Mouse (Mus musculus) midbrain, embryonic 13.5 days (tissue): Measurements from ENCODE around the gene Lfng. TPM values are rescaled to one million over a fixed set of nuclear protein-coding genes. Genes with fewer than 3 reads are reported as not detected.

Source experiments
- ATAC-seq: fragments of 200-750 bp; cut with Nextera tagmentation; 2 replicates; pipeline ENCODE4 v1.8.0; 2017; ENCODE audit warnings: mild to moderate bottlenecking, moderate TSS enrichment, moderate library complexity
- H3K27ac ChIP-seq: fragments of 300-500 bp; sonication (generic); 2 replicates; pipeline ENCODE4 v1.5.1; 2015; ENCODE audit warnings: inconsistent platforms, mild to moderate bottlenecking, moderate library complexity
- H3K27me3 ChIP-seq: fragments of 300-500 bp; sonication (generic); 2 replicates; pipeline ENCODE4 v1.6.1; 2015; ENCODE audit warnings: mild to moderate bottlenecking, inconsistent platforms
- H3K36me3 ChIP-seq: fragments of 300-500 bp; sonication (generic); 2 replicates; pipeline ENCODE4 v1.6.1; 2015; ENCODE audit warnings: mild to moderate bottlenecking, inconsistent platforms
- H3K4me1 ChIP-seq: fragments of 300-500 bp; sonication (generic); replicated peaks from 2 replicates; pipeline ENCODE4 v1.6.1; 2015; ENCODE audit warnings: inconsistent platforms
- H3K4me2 ChIP-seq: fragments of 300-500 bp; sonication (generic); replicated peaks from 2 replicates; pipeline ENCODE4 v1.6.1; 2015; ENCODE audit warnings: moderate library complexity, mild to moderate bottlenecking, inconsistent platforms
- H3K4me3 ChIP-seq: fragments of 300-500 bp; sonication (generic); replicated peaks from 2 replicates; pipeline ENCODE4 v1.5.1; 2015; ENCODE audit warnings: mild to moderate bottlenecking, inconsistent platforms
- H3K9ac ChIP-seq: fragments of 300-500 bp; sonication (generic); replicated peaks from 2 replicates; pipeline ENCODE4 v1.6.1; 2015; ENCODE audit warnings: mild to moderate bottlenecking, inconsistent platforms
- H3K9me3 ChIP-seq: fragments of 300-500 bp; sonication (generic); 2 replicates; pipeline ENCODE4 v1.6.1; 2016; ENCODE audit warnings: mild to moderate bottlenecking, inconsistent platforms
- WGBS: fragments of 180-500 bp; shearing (Covaris S2); methylation state at CpG from one replicate; pipeline ENCODE4 v1.1.7; 2015; 5-methylcytosine and 5-hydroxymethylcytosine counted together
- polyA plus RNA-seq: library from polyadenylated mRNA; unstranded; fragments of >200 nt; fragmentation: Nextera tagmentation; extraction: Ambion mirVana; gene quantifications from 2 replicates; pipeline ENCODE4 v1.2.1, GENCODE M21; 2015

Gene Lfng
- polyA plus RNA-seq, 1 experiment from 2014 or later = 25.0 TPM

DNA sequence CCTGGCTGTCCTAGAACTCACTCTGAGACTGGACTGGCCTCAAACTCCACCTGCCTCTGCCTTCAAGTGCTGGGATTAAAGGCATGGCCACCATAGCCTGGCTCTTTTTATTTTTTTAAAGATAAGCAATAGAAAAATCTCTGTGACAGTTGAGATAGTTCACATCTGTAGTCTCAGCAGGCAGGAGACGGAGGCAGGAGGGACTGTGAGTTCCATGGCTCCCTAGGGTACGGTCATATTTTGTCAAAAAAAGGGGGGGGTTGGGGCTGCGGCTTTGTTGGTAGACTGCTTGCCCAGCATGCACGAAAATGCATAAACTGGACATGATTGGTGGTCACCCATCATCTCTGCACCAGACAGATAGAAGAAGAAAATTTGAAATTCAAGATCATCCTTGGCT, 35.9 kb upstream of the Lfng start:
- no peak for ATAC-seq
- Histone ChIP-seq H3K36me3 (no peaks in the 10 kb centered on the region), H3K9me3 (no peaks in the 10 kb centered on the region), H3K27ac (no peak overlapping the region), H3K4me2 (no peak overlapping the region), H3K27me3 (0 out of 2 replicates have a peak, but pooled peaks cover 6% of the 10 kb centered on the region), H3K4me3 (no peak overlapping the region), H3K9ac (no peak overlapping the region), H3K4me1 (peaks cover 14% of the 10 kb centered on the region)
- 67% methylated on average over 4 of the region's 4 CpGs for WGBS

DNA sequence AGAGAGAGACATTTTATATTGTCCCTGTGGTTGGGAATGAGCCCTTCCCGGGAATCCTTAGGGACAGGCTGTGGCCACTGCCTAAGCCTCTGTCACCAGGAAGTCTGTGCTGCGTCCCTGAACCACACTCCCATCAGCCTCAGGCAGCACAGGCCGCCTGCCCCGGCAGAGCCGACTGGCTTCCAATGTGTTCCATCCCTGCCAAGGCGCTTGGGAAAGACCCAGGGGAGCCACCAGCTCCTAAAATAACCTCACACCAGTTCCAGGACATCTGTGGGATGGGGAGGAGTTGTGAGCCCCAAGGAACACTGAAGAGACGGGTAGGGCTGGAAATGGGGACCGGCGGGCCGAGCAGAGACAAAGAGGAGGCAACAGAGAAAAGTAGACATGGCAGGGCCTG, 35.4 kb upstream of the Lfng start:
- 66% methylated on average over 10 of the region's 10 CpGs for WGBS
- no peak overlapping the region for H3K4me3 ChIP-seq
- H3K9me3 ChIP-seq = no peaks in the 10 kb centered on the region
- no peaks in the 10 kb centered on the region for H3K36me3 ChIP-seq
- no peak overlapping the region for H3K9ac ChIP-seq
- H3K27me3 ChIP-seq = 0 out of 2 replicates have a peak, but pooled peaks cover 6% of the 10 kb centered on the region
- no peak for ATAC-seq
- no peak overlapping the region for H3K27ac ChIP-seq
- no peak overlapping the region for H3K4me2 ChIP-seq
- peaks cover 11% of the 10 kb centered on the region for H3K4me1 ChIP-seq

DNA sequence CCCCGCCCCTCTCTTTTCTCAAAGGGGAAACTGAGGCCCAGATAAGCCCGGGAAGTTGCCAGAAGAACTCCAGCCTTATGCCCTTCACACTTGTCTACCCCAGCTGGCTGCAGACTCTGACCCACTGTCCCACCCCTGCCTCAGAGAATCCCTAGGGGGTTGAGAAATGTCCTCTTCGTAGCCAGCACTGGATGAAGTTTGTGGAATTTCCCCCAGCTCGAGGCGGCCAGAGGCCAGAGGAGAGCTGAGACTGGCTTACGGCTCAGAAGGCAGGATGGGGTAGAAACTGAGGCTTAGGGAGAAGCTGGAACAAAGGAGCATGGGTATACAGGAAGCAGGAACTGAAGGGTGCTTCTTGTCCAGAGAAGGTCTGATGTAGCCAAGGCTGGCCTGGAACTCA, 34.5 kb upstream of the Lfng start:
- Histone ChIP-seq H3K4me1 (peaks cover 9% of the 10 kb centered on the region), H3K36me3 (no peaks in the 10 kb centered on the region), H3K27me3 (0 out of 2 replicates have a peak, but pooled peaks cover 6% of the 10 kb centered on the region), H3K9me3 (no peaks in the 10 kb centered on the region), H3K4me3 (no peak overlapping the region), H3K4me2 (no peak overlapping the region), H3K9ac (no peak overlapping the region), H3K27ac (no peak overlapping the region)
- ATAC-seq = no peak
- 90% methylated on average over 6 of the region's 6 CpGs for WGBS

DNA sequence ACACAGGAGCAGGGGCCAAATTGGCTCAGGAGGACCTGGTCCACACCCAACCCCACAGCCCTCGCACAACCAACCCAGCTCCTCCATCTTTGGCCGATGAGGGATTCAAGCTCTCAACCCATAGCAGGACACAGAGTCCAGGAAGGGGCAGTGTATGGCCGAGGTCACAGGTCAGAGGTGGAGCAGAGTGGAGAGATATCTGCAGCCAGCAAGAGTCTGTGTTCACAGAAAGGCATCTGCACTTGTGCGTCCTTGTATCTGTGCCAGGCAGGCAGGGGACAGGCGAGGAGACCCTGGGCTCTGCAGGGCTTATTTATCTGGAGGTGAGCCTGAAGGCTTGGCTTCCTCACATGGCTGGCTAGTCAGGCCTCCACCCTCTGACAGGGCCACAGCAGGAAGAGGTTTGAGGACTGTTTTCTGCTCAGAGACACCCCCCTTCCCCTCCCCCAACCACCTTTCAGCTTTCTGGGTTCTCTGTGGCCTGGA, 31.7 kb upstream of the Lfng start:
- 67% methylated on average over 5 of the region's 5 CpGs for WGBS
- Histone ChIP-seq H3K27ac (no peak overlapping the region), H3K9me3 (no peaks in the 10 kb centered on the region), H3K27me3 (peaks cover 14% of the 10 kb centered on the region), H3K4me3 (no peak overlapping the region), H3K9ac (no peak overlapping the region), H3K4me1 (peaks cover 19% of the 10 kb centered on the region), H3K4me2 (no peak overlapping the region), H3K36me3 (no peaks in the 10 kb centered on the region)
- ATAC-seq = no peak

DNA sequence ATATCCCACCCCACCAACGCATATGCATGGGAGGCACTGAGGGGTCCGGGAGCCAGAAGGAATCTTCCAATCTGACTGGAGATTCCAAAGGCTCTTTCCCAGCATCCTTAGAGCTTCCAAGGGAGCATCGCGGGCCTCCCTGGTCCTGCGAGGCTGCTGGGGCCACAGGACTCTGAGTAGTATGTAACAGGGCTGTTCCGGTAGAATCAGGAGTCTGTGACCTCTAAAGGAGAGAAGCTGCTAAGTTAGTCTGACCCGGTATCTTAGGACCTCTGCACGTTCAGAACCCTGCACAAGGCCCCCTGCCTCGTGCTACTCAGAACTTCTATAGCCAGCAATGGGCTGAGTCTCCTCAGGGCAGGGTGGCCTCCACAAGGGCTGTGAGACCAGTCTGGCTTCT, 27.9 kb upstream of the Lfng start:
- Histone ChIP-seq H3K9me3 (no peaks in the 10 kb centered on the region), H3K36me3 (no peaks in the 10 kb centered on the region), H3K27ac (peak overlapping the region; percentile 30; the same call in 1 of the 2 replicates), H3K4me1 (peaks cover 54% of the 10 kb centered on the region), H3K9ac (no peak overlapping the region), H3K4me3 (no peak overlapping the region), H3K27me3 (peaks cover 9% of the 10 kb centered on the region), H3K4me2 (peak overlapping the region; percentile 13; the same call in 1 of the 2 replicates)
- WGBS = 10% methylated on average over 9 of the region's 9 CpGs
- no peak for ATAC-seq

DNA sequence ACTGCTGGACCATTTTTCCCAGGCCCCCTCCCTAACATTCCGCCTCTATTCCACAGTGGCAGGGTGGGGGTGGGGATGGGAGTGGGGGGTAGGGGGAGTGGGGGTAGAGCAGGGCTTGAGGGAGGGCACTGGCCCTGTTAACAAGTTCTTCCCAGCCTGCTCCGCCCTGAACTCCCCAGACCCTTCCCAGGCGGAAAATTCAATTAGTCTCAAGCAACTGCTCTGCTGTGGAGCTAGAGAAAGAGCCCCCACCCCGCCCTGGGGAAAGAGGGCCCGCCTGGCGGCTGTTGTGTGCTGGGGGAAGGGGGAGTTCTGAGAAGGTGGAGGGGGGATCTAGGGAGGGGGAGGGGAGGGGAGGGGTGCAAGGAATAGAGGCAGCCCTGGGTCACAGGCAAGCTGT, 27.3 kb upstream of the Lfng start:
- WGBS = 2% methylated on average over 6 of the region's 6 CpGs
- Histone ChIP-seq H3K4me2 (peak overlapping the region; percentile 13; the same call in 1 of the 2 replicates), H3K4me3 (no peak overlapping the region), H3K9ac (no peak overlapping the region), H3K4me1 (peaks cover 60% of the 10 kb centered on the region), H3K27ac (peak overlapping the region; percentile 30; the same call in 1 of the 2 replicates), H3K9me3 (no peaks in the 10 kb centered on the region), H3K36me3 (no peaks in the 10 kb centered on the region), H3K27me3 (peaks cover 9% of the 10 kb centered on the region)
- peak; percentile 76 for ATAC-seq

DNA sequence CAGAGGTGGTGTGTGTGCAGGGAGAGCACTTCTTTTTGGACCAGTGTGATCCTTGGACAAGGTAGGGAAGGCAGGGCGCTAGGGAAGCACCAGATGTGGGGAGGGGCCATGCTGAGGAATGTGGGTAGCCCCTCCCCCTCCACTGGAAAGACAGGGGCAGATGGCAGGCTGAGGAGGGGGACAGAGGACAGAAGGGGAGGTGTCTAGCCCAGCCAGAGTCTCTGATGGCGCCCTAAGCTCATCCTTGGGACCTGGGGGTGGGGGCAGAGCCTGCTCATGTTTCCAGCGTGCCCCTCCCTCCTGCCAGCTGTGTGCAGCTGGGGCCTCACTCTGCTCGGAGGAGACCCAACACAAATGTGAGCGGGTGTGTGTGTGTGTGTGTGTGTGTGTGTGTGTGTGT, 25.6 kb upstream of the Lfng start:
- H3K4me2 ChIP-seq = no peak overlapping the region

DNA sequence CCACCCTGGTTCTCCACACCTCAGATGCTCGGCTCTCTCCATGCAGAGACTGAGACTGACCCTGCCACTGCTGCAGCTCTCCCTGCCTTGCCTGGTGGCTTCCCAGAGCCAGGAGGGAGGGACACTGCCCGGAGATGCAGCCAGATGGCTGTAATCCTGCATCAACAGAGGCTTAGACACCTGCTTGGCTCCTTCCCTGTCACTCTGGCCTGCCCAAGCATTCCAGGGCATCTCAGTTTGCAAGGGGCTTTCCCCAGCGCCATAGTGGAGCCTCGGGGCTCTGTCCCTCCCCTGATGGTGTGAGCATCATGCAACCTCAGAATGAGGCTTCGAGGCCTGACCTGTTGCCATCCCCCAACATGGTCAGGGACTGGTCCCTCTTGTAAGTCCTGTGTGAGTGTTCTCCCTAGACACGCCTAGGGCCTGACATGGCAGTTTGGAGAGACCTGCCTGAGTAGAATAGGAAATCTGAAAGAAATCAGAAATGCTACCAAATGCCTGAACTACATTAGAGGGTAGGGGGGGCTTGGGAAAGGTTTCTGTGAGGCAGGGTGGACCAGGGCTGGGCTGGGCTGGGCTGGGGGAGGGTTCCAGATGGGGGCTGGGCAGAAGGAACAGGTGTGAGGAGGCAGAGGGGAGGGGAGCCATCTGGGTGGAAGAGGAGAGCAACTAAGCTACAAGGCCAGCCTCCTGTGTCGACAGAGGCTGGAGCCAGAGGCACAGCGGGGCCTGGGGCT, 24.0 kb upstream of the Lfng start:
- Histone ChIP-seq H3K4me1 (peaks cover 68% of the 10 kb centered on the region), H3K36me3 (no peaks in the 10 kb centered on the region), H3K27ac (peak overlapping the region; percentile 85), H3K4me3 (no peak overlapping the region), H3K4me2 (0 out of 2 replicates have a peak overlapping the region, but pooled peaks have one; percentile 4), H3K9me3 (no peaks in the 10 kb centered on the region), H3K27me3 (peaks cover 11% of the 10 kb centered on the region), H3K9ac (peak overlapping the region; percentile 2; the same call in 1 of the 2 replicates)
- ATAC-seq = peak; percentile 35
- 10% methylated on average over 8 of the region's 8 CpGs for WGBS

More for the DNA sequence above, 25.6 kb upstream of the Lfng start:
- Histone ChIP-seq H3K4me3 (no peak overlapping the region), H3K27me3 (peaks cover 9% of the 10 kb centered on the region), H3K36me3 (no peaks in the 10 kb centered on the region), H3K9ac (no peak overlapping the region), H3K9me3 (no peaks in the 10 kb centered on the region), H3K4me1 (peaks cover 64% of the 10 kb centered on the region), H3K27ac (no peak overlapping the region)
- WGBS = 1% methylated on average over 5 of the region's 5 CpGs
- ATAC-seq = no peak

DNA sequence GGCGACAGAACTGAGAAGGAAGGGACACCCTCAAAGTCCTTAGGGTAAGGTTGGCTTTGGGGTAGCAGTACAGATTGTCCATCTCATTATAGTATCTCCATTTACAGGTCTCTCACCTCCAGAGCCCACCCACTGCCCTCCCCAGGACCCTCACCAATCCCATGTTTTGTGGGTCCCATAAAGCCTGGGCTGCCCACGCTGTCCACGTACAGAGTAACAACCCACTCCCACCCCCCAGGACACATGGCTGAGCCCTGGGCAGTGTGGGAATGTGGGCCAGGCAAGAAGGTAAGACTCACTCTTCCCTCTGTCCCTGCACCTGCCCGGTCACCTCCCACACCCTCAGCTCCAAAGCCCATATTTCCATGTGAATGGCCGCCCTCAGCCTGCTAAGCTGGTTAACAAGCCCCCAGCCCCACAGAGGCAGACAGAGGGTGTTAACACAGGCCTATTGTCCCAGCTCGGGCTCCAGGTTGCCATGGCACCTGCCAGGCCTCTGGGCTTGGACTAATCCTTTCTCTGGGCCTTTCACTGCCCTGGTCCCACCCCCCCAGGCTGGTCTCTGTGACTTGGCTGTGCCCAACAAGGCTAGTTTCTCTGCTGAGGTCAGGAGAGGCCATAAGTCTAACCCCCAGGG, 23.3 kb upstream of the Lfng start:
- peak overlapping the region; percentile 4 for H3K4me2 ChIP-seq
- ATAC-seq = peak; percentile 91
- H3K36me3 ChIP-seq = no peaks in the 10 kb centered on the region
- H3K4me1 ChIP-seq = peaks cover 64% of the 10 kb centered on the region
- H3K4me3 ChIP-seq = no peak overlapping the region
- H3K9me3 ChIP-seq = no peaks in the 10 kb centered on the region
- 3% methylated on average over 6 of the region's 6 CpGs for WGBS
- H3K27ac ChIP-seq = peak overlapping the region; percentile 85
- H3K9ac ChIP-seq = 0 out of 2 replicates have a peak overlapping the region, but pooled peaks have one; percentile 2
- H3K27me3 ChIP-seq = peaks cover 6% of the 10 kb centered on the region; the same call in 1 of the 2 replicates

DNA sequence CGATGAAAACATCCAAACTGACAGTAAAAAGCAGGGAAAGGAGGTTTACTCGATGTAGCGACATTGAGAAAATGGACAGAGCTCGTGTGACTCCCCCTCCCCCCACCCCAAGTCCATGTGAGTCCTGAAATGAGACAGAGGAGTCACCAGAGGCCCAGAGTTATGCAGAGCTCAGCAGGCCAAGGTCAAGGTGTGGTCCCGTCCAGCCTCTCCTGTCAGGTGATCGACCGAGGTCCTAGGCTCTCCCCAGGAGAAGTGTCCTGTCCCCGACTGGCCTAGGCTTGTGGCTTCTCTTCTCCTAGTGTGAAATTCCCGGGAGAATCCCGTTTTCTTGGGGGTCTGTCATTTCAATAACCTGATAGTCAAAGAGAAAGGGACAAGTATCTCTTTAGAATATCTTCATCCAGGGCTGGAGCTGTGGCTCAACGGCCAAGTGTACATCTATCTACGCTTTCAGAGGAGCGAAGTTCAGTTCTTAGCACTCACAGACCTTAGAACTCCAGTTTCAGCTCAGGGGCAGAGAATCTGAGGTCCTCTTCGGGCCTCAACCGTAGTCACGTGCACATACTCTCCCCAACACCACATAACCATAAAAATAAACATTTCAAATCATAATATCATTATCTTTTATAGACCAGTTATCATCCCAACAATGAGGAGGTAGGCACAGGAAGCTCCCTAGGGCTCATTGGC, 17.9 kb upstream of the Lfng start:
- no peak overlapping the region for H3K4me2 ChIP-seq
- ATAC-seq = no peak
- peaks cover 14% of the 10 kb centered on the region for H3K4me1 ChIP-seq
- H3K27me3 ChIP-seq = peaks cover 5% of the 10 kb centered on the region; the same call in 1 of the 2 replicates
- H3K4me3 ChIP-seq = no peak overlapping the region
- no peaks in the 10 kb centered on the region for H3K9me3 ChIP-seq
- no peak overlapping the region for H3K27ac ChIP-seq
- H3K9ac ChIP-seq = no peak overlapping the region
- 96% methylated on average over 16 of the region's 16 CpGs for WGBS
- no peaks in the 10 kb centered on the region for H3K36me3 ChIP-seq

DNA sequence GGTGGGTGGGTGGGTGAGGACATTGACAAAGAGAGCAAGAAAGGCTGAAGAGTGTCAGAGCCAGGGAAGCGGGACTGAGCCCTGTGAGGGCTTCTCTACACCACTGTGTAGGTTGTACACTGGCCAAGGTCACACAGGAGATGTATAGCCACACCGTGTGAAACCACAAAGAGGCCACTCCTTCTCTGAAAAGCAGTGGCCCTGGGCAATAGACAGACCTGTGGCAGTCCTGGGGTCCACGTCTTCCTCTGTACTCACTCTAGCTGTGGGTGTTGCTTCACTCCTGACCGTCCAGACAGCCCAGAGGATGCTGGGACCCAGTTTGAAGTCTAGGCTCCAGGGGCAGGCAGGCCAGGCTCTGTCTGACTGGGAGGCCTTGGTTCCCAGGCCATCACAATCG, 12.3 kb upstream of the Lfng start:
- Histone ChIP-seq H3K27ac (no peak overlapping the region), H3K4me1 (no peaks in the 10 kb centered on the region), H3K4me3 (no peak overlapping the region), H3K27me3 (no peaks in the 10 kb centered on the region; the same call in 1 of the 2 replicates), H3K36me3 (no peaks in the 10 kb centered on the region), H3K9me3 (no peaks in the 10 kb centered on the region), H3K4me2 (no peak overlapping the region), H3K9ac (no peak overlapping the region)
- WGBS = 65% methylated on average over 5 of the region's 5 CpGs
- ATAC-seq = no peak

DNA sequence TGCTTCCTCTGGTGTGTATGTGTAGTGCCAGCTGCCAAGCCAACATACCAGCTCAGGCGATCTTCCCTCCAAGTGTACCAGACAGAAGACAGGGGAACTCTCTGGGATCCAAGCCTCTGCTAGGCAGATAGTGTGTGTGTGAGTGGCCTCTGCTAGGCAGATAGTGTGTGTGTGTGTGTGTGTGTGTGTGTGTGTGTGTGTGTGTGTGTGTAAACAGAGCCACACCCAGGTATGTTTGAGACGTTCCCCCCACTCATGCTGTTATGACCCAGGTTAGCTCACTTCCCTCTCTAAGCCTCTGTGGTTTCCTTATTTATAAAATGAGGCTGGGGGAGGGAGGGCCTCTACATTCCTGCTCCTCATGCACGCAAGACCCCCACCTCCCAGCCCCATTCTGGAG, 10.7 kb upstream of the Lfng start:
- no peak for ATAC-seq
- H3K27ac ChIP-seq = no peak overlapping the region
- 75% methylated on average over 3 of the region's 3 CpGs for WGBS

More for the DNA sequence above, 10.7 kb upstream of the Lfng start:
- Histone ChIP-seq H3K4me3 (no peak overlapping the region), H3K4me1 (no peaks in the 10 kb centered on the region), H3K9ac (no peak overlapping the region), H3K4me2 (no peak overlapping the region), H3K9me3 (no peaks in the 10 kb centered on the region), H3K27me3 (no peaks in the 10 kb centered on the region; the same call in 1 of the 2 replicates), H3K36me3 (no peaks in the 10 kb centered on the region)
